Mouse (Mus musculus) embryonic facial prominence, embryonic 13.5 days (tissue): Measurements from ENCODE around the gene Ffar1. TPM values are rescaled to one million over a fixed set of nuclear protein-coding genes. Genes with fewer than 3 reads are reported as not detected.
A peak's percentile ranks its signal among the peaks of the same experiment; 100 is the strongest.

Experiments
- ATAC-seq: fragments of 200-750 bp; cut with Nextera tagmentation; 2 replicates; pipeline ENCODE4 v1.8.0; 2017; ENCODE audit warnings: low read depth; ENCODE audit not compliant: insufficient number of reproducible peaks, insufficient read depth, low FRiP score, low TSS enrichment
- H3K27ac ChIP-seq: fragments of 300-500 bp; sonication (generic); 2 replicates; pipeline ENCODE4 v1.5.1; 2015; ENCODE audit warnings: moderate library complexity, mild to moderate bottlenecking, inconsistent platforms
- H3K27me3 ChIP-seq: fragments of 300-500 bp; sonication (generic); 2 replicates; pipeline ENCODE4 v1.6.1; 2015; ENCODE audit warnings: mild to moderate bottlenecking, inconsistent platforms
- H3K36me3 ChIP-seq: fragments of 300-500 bp; sonication (generic); 2 replicates; pipeline ENCODE4 v1.6.1; 2015; ENCODE audit warnings: mild to moderate bottlenecking, inconsistent platforms
- H3K4me1 ChIP-seq: fragments of 300-500 bp; sonication (generic); 2 replicates; pipeline ENCODE4 v1.6.1; 2015; ENCODE audit warnings: inconsistent platforms
- H3K4me2 ChIP-seq: fragments of 300-500 bp; sonication (generic); 2 replicates; pipeline ENCODE4 v1.6.1; 2015; ENCODE audit warnings: moderate library complexity, mild to moderate bottlenecking, inconsistent platforms
- H3K4me3 ChIP-seq: fragments of 300-500 bp; sonication (generic); 2 replicates; pipeline ENCODE4 v1.5.1; 2015; ENCODE audit warnings: mild to moderate bottlenecking, inconsistent platforms
- H3K9ac ChIP-seq: fragments of 300-500 bp; sonication (generic); 2 replicates; pipeline ENCODE4 v1.6.1; 2015; ENCODE audit warnings: mild to moderate bottlenecking, inconsistent platforms
- H3K9me3 ChIP-seq: fragments of 300-500 bp; sonication (generic); 2 replicates; pipeline ENCODE4 v1.6.1; 2016; ENCODE audit warnings: inconsistent platforms
- WGBS: fragments of 180-500 bp; shearing (Covaris S2); methylation state at CpG from one replicate; pipeline ENCODE4 v1.1.7; 2015; ENCODE audit warnings: mixed read lengths; 5-methylcytosine and 5-hydroxymethylcytosine counted together
- polyA plus RNA-seq: library from polyadenylated mRNA; unstranded; fragments of >200 nt; fragmentation: Nextera tagmentation; extraction: Ambion mirVana; gene quantifications from 2 replicates; pipeline ENCODE4 v1.2.1, GENCODE M21; 2015

Ffar1 gene
- polyA plus RNA-seq, result not detected in 2 replicates

DNA sequence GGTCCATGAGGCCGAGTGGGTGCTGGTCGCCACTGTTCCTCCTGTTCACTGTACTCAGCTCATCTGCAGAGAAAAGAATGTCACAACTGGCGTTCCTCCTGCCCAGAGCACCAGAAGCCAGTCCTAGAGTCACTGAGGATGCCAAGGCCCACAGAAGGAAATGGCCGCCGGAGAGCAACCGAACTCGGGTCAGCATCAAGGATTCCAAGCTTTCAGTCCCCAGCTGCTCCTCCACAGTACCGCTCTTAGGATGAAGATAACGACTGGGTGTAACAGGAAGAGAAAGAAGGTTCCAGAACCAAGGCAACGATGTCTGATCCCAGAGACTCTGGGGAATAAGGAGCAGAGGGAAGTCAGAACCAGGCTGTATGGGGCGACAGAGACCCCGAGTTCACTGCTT lies at the start of gene Ffar1:
Gene Ffar1 (minus strand): TSS at position 101 of the 400 bp plus-strand sequence.
- 86% methylated on average over 12 of the region's 12 CpGs for WGBS
- Histone ChIP-seq H3K9me3 (no peaks in the 10 kb centered on the region), H3K27me3 (peaks cover 4% of the 10 kb centered on the region; the same call in 1 of the 2 replicates), H3K36me3 (no peaks in the 10 kb centered on the region), H3K4me2 (no peak within 1 kb of the TSS), H3K27ac (no peak within 1 kb of the TSS), H3K4me1 (no peaks in the 10 kb centered on the region), H3K9ac (peak within 1 kb of the TSS; percentile 22; the same call in 1 of the 2 replicates), H3K4me3 (no peak within 1 kb of the TSS)
- ATAC-seq, result no peak

DNA sequence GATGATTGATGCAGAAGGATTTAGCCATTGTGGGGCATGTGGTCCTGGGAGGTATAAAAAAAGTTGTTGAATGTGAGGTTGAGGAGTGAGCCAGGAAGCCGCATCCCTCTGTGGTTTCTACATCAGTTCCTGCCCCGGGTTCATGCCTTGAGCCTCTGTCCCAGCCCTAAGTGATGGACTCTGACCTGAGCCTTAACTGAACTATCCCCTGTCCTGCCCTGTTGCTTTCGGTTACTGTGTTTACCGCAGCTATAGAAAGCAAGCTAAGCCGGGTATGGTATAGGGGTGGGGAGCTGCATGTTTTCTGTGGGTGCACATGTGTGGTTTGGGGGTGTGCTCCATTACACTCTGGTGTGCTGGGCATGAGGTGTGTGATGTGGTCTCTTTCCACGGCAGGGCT lies 48.4 kb upstream of the Ffar1 start:
- no peak overlapping the region for H3K9ac ChIP-seq
- H3K36me3 ChIP-seq, result no peaks in the 10 kb centered on the region
- peaks cover 12% of the 10 kb centered on the region for H3K4me1 ChIP-seq
- H3K9me3 ChIP-seq, result no peaks in the 10 kb centered on the region
- ATAC-seq, result no peak
- H3K4me3 ChIP-seq, result no peak overlapping the region
- no peak overlapping the region for H3K27ac ChIP-seq
- H3K27me3 ChIP-seq, result no peaks in the 10 kb centered on the region; the same call in 1 of the 2 replicates
- H3K4me2 ChIP-seq, result no peak overlapping the region
- 70% methylated on average over 6 of the region's 6 CpGs for WGBS

DNA sequence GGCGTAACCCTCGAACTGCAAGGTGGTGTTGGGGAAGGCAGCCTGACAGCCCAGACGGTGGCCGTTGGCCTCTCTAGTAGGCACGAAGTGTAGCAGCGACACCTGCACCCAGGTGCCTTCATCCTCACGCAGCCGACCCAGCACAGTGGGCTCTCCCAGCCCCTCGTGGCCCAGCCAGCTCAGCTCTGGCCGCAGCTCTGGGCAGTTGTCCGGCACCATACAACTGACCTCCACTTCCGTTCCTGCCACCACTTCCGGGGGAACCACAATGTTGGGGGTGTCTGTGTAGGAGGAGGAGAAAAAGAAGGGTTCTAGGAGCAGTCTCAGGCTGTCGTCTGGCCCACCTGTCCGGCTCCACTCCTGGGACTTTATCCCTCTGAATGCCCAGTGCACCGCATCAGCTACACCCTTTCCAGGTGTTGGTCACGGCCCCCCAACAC lies 47.6 kb upstream of the Ffar1 start:
- Histone ChIP-seq H3K4me1 (peaks cover 12% of the 10 kb centered on the region), H3K27me3 (no peaks in the 10 kb centered on the region; the same call in 1 of the 2 replicates), H3K9me3 (no peaks in the 10 kb centered on the region), H3K27ac (no peak overlapping the region), H3K9ac (no peak overlapping the region), H3K36me3 (no peaks in the 10 kb centered on the region), H3K4me3 (peak overlapping the region; percentile 34), H3K4me2 (peak overlapping the region; percentile 66)
- WGBS, result 24% methylated on average over 16 of the region's 17 CpGs
- ATAC-seq, result no peak

DNA sequence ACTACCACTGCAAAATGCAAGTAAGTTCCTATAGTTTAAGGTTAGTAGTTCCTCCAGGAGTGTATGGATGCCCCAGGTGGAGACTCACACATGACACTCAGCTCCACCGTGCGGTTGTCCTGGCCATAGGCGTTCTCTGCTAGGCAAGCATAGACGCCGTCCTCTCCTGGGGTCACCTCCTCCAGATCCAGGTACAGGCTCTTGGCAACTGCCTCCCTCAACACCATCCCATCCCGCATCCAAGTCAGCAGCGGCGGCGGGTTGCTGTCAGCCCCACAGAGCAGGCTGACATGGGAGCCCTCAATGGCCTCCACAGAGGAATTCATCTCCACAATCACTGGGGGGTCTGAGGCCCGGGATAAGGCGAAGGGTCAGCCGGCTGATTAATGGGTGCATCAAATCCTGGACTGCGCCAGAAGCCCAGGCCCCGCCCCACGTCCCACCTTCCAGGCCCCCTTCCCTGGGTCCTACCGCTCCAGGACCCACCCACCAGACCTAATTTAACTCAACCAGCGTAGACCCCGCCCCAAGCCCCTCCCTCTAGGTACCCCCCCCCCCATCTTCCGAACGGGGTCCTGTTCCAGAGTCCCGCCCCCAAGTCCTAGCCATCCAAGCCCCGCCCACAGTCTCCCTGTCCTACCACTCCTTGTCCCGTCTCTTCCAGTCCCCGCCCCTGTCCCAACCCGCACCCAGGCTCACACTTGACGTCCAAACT lies 47.1 kb upstream of the Ffar1 start:
- H3K9ac ChIP-seq, result peak overlapping the region; percentile 49; the same call in 1 of the 2 replicates
- 2% methylated on average over 26 of the region's 26 CpGs for WGBS
- ATAC-seq, result no peak
- H3K36me3 ChIP-seq, result no peaks in the 10 kb centered on the region
- no peak overlapping the region for H3K27ac ChIP-seq
- peaks cover 12% of the 10 kb centered on the region for H3K4me1 ChIP-seq
- peak overlapping the region; percentile 66 for H3K4me2 ChIP-seq
- no peaks in the 10 kb centered on the region; the same call in 1 of the 2 replicates for H3K27me3 ChIP-seq
- H3K4me3 ChIP-seq, result peak overlapping the region; percentile 34
- H3K9me3 ChIP-seq, result no peaks in the 10 kb centered on the region

DNA sequence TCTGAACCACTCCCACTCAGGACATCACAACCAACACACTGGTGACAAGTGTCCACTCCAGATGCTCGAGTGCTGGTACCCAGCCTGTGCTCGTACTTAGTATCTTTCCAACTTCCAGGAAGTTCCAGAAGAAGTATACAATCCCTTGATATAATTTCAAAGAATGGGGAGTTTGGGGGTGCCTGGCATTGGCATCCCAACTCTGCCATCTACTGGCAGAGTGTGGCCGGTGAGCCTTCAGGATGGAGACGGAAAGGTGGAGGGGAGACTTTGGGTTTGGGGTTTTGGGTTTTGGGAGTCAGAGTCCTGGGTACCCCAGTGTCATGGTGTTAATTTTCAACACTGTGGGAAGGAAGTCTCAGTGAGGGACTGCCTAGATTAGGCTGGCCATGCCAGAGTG lies 42.7 kb upstream of the Ffar1 start:
- peaks cover 12% of the 10 kb centered on the region for H3K4me1 ChIP-seq
- H3K9ac ChIP-seq, result no peak overlapping the region
- ATAC-seq, result no peak
- H3K36me3 ChIP-seq, result no peaks in the 10 kb centered on the region
- H3K4me2 ChIP-seq, result no peak overlapping the region
- WGBS, result 54% methylated on average over 4 of the region's 4 CpGs
- H3K4me3 ChIP-seq, result no peak overlapping the region
- H3K27me3 ChIP-seq, result no peaks in the 10 kb centered on the region; the same call in 1 of the 2 replicates
- H3K9me3 ChIP-seq, result no peaks in the 10 kb centered on the region
- no peak overlapping the region for H3K27ac ChIP-seq

DNA sequence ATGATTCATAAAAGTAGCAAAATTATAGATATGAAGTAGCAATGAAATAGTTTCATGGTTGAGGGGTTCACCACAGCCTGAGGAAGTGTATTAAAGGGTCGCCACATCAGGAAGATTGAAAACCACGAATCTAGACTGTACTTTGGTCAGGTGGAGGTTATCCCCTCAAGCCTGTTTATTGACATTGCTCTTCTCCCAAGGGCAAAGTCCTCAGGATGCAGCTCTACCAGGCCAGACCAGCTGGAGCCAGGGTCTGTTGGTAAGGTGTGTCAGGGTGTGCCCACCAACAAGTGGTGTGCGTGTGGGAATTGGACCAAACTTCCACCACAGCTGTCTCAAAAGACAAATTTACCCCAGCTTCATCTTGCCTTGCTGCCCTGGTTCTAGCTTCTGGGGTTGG lies 33.9 kb upstream of the Ffar1 start:
- Histone ChIP-seq H3K9ac (no peak overlapping the region), H3K4me1 (no peaks in the 10 kb centered on the region), H3K27me3 (no peaks in the 10 kb centered on the region), H3K4me3 (no peak overlapping the region), H3K27ac (no peak overlapping the region), H3K36me3 (no peaks in the 10 kb centered on the region), H3K9me3 (no peaks in the 10 kb centered on the region), H3K4me2 (no peak overlapping the region)
- WGBS, result 90% methylated on average over 3 of the region's 3 CpGs
- no peak for ATAC-seq

DNA sequence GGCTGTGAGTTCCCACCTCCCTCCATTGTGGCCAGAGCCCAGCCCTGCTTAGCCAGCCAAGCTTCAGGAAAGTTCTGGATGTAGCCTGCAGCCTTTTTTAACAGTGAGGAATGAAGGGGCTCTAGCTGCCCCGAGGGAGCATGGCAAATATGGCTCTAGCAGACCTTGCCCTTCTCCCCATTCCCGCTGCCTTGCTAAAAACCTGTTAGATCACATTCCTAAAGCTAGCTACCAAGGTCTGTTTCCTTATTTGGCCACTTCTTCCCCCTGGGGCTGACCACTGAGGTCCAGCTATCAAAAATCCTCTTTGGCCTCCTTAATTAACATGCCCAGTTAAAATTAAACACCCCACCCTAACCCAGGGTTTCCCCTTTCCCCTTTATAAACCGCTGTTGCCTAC lies 31.2 kb upstream of the Ffar1 start:
- no peak for ATAC-seq
- Histone ChIP-seq H3K4me2 (no peak overlapping the region), H3K36me3 (no peaks in the 10 kb centered on the region), H3K4me3 (no peak overlapping the region), H3K4me1 (no peaks in the 10 kb centered on the region), H3K27me3 (no peaks in the 10 kb centered on the region), H3K9ac (no peak overlapping the region), H3K27ac (no peak overlapping the region), H3K9me3 (no peaks in the 10 kb centered on the region)
- 38% methylated on average over 3 of the region's 3 CpGs for WGBS

DNA sequence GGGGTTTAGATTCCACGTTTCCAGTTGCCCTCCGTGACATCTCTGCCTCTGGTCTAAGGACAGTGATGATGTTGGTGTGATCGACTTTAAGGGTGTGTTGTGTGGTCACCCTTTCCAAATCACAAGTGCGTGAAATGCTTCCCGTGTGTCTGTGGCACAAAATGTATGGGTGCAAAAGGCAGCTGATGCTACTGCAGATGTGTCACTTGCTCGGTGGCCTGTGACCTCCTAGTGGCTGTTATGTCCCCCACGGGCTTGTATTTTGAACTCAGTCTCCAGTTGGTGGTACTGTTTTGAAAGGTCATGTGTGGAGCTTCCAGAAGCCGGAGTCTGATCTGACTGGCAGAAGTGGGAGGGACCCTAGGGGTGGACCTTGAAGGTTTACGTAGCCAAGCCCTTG lies 30.4 kb upstream of the Ffar1 start:
- WGBS, result 84% methylated on average over 9 of the region's 9 CpGs
- no peak overlapping the region for H3K27ac ChIP-seq
- no peak overlapping the region for H3K9ac ChIP-seq
- no peak for ATAC-seq
- no peaks in the 10 kb centered on the region for H3K9me3 ChIP-seq
- no peak overlapping the region for H3K4me2 ChIP-seq
- no peak overlapping the region for H3K4me3 ChIP-seq
- no peaks in the 10 kb centered on the region for H3K4me1 ChIP-seq
- H3K36me3 ChIP-seq, result no peaks in the 10 kb centered on the region
- no peaks in the 10 kb centered on the region for H3K27me3 ChIP-seq

DNA sequence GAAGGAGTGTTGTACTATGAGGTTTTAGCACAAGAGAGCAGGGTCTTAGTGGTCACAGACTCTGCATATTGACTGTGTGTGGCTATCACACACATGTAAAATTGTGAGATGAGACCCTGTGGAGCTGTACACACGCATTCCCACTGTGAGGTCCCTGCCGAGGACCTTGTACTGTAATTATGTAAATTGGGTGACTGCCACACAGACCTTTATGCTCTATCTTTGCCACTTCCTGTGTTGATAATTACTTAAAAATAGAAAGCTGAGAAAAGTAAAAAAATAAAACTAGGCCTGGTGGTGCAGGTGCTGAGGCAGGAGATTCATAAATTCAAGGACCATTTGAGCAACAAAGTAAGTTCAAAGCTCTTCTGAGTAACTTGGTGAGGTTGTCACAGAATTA lies 29.3 kb upstream of the Ffar1 start:
- no peak overlapping the region for H3K9ac ChIP-seq
- no peak for ATAC-seq
- H3K27me3 ChIP-seq, result no peaks in the 10 kb centered on the region
- no peak overlapping the region for H3K27ac ChIP-seq
- no peaks in the 10 kb centered on the region for H3K36me3 ChIP-seq
- no peaks in the 10 kb centered on the region for H3K9me3 ChIP-seq
- no peak overlapping the region for H3K4me3 ChIP-seq
- WGBS, result 62% methylated on average over 2 of the region's 2 CpGs
- H3K4me1 ChIP-seq, result no peaks in the 10 kb centered on the region
- H3K4me2 ChIP-seq, result no peak overlapping the region

DNA sequence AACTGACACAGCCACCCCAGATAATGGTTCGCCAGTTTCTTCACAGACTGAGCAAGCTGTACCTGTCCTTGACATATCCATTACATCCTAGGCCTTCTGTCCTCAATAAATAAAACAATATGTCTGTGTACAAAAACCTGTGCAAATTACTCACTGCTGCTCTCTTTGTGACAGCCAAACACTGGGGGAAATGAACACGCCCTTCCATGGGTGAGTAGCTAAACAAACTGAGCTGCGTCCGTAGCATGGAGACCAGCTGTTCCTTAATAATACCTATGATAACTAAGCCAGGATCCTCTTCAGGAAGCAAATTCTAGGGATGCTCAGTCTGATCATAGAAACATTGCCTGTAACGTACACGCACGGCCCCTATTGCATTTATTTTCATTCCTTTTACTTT lies 27.4 kb upstream of the Ffar1 start:
- no peaks in the 10 kb centered on the region for H3K36me3 ChIP-seq
- no peaks in the 10 kb centered on the region for H3K4me1 ChIP-seq
- H3K9ac ChIP-seq, result no peak overlapping the region
- no peak for ATAC-seq
- no peak overlapping the region for H3K27ac ChIP-seq
- no peak overlapping the region for H3K4me2 ChIP-seq
- 79% methylated on average over 7 of the region's 7 CpGs for WGBS
- no peaks in the 10 kb centered on the region for H3K27me3 ChIP-seq
- H3K4me3 ChIP-seq, result no peak overlapping the region
- no peaks in the 10 kb centered on the region for H3K9me3 ChIP-seq

DNA sequence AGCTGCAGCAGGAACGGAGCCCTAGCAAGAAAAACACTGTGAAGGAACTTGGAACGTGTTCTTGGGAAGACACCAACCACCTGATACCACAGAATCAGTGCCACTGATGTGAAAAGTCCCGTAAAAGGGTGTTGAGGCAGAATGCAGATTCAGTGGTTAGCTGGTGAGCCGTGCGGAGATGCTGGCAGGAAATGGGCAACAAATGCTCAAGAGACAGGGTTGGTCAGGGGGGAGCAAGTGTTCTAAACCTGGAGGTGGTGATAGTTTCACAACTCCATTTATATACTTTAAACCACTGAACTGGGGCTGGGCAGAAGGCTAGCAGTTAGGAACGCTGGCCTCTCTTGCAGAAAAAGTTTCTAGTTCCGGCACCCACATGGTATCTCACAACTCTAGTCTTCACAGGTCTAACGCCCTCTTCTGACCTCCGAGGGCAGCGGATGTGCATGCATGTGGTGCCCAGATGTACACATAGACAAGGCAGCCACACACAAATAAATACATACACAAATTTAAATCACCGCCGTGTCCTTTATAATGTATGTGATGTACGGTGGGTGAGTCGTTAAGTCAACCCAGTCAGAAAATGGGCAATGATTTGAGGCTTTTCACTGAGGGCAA lies 26.3 kb upstream of the Ffar1 start:
- no peaks in the 10 kb centered on the region for H3K27me3 ChIP-seq
- no peak overlapping the region for H3K27ac ChIP-seq
- H3K4me3 ChIP-seq, result no peak overlapping the region
- no peaks in the 10 kb centered on the region for H3K36me3 ChIP-seq
- no peaks in the 10 kb centered on the region for H3K9me3 ChIP-seq
- WGBS, result 81% methylated on average over 14 of the region's 14 CpGs
- no peak overlapping the region for H3K9ac ChIP-seq
- no peak overlapping the region for H3K4me2 ChIP-seq
- H3K4me1 ChIP-seq, result no peaks in the 10 kb centered on the region
- no peak for ATAC-seq

DNA sequence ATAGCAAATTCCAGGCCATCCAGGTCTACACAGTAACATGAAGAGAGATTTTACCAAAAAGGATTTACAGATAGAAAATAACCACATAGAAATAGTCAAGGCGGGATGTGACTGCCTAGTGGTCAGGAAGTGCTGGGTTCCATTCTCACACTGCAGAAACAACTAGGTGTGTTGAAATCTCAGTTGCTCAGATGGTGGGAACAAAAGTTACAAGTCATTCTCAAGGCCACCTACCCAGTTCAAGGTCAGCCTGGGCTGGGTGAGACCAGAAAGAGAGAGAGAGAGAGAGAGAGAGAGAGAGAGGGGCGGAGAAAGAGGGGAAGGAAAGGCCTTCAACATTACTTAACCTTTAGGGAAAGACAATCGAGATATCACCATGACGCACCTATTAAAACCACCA lies 25.5 kb upstream of the Ffar1 start:
- no peak overlapping the region for H3K27ac ChIP-seq
- no peaks in the 10 kb centered on the region for H3K9me3 ChIP-seq
- no peaks in the 10 kb centered on the region for H3K27me3 ChIP-seq
- H3K4me2 ChIP-seq, result no peak overlapping the region
- H3K36me3 ChIP-seq, result no peaks in the 10 kb centered on the region
- H3K4me1 ChIP-seq, result no peaks in the 10 kb centered on the region
- H3K4me3 ChIP-seq, result no peak overlapping the region
- WGBS, result 77% methylated on average over 4 of the region's 4 CpGs
- H3K9ac ChIP-seq, result no peak overlapping the region
- no peak for ATAC-seq
